Mouse (Mus musculus) urinary bladder, postnatal 10 days (tissue): ENCODE measurements around the gene Lenep.

ENCODE experiments used
- DNase-seq: peaks from one replicate; pipeline ENCODE4 v3.0.0; 2022; ENCODE audit warnings: low spot score

The Lenep gene

GRCm38 (mm10) chr3:89373581-89374231, 28.9 kb downstream of the Lenep start:
- DNase-seq = no peak

- DNase-seq = no peak
Measured at GRCm38 (mm10) chr3:89367338-89367737, 35.3 kb downstream of the Lenep start.

- no peak for DNase-seq
Measured at GRCm38 (mm10) chr3:89365486-89366414, 36.8 kb downstream of the Lenep start.

- no peak for DNase-seq
Measured at GRCm38 (mm10) chr3:89365153-89365485, 37.5 kb downstream of the Lenep start, which contains the start of gene Dcst1. TSS of gene Dcst1 (minus strand) at chr3:89365253.

GRCm38 (mm10) chr3:89364631-89365030, 38.0 kb downstream of the Lenep start:
- DNase-seq = no peak

DNA sequence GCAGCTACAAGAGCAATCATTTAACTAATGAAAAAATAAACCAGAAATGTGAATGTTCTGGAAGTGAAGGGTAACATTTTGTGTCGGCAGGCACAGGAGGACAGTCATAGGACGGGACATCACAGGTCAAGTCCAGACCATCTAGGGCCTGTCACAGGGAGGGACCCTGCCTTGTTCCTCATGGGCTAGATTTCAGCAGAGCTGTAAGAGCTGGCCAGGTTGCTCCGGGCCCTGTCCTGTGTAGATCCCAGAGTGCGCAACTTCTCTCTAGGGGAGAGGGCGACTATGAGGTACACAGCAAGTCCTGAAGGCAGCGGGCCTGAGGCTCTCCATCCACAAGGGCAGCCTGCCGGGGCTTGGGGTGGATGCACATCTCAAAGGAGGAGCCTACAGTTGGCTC, 40.9 kb downstream of the Lenep start, which contains the start of gene Dcst2:
Dcst2 (plus strand) TSS at position 301 of the 400 bp plus-strand sequence.
- DNase-seq = no peak

DNA sequence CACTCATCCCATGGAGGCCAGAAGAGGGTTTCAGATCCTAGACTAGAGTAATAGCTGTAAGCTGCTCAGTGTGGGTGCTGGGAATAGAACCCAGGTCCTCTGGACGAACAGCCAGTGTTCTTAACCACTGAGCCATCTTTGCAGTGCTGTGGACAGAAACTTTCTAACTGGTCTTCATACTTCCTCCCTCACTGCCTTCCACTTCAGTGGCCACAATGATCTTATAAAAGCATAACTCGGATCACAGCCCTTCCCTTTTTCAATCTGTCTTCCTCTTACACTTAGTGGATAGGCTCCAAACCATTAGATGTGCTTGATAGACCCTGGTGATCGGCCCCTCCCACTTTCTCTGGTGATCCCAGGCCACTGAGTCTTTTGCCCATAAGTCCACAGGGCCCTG, 42.4 kb downstream of the Lenep start:
- DNase-seq = no peak

DNA sequence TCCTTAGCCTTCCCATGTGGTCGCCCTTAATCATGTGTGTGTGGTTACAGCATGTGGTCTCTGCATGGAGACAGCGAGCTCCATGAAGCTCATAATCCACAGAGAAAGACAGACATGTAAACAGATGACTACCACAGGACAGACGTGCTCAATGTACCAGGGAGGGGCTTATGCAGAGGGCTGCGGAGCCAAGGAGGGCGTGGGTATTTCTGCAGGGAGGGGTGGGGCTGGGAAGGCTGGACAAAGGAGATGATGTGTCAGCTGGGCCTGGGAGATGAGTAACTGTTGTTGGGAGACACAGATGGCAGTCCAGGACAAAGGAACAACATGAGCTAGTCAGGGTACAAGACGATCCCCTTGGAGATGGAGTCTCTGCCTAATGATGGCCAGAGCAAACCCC, 43.0 kb downstream of the Lenep start:
- DNase-seq = no peak

DNA sequence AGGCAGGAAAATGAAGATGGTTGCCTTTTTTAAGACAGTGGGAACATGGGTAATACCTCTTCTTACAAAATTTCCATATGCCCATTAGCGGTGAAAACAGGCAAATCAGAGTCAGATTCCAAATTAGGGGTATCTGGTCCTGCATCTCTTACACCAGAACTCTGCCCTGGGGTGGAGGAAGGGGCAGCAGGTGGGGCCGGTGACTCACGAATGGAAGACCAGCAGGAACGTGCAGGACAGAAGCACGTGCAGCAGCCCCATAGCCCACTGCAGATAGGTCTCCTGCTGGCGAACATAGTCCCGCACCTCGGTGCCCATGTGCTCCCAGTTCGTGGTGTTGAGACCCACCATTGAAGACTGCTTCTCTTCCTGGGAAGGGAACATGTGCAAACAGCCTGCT, 46.6 kb downstream of the Lenep start:
- no peak for DNase-seq

GRCm38 (mm10) chr3:89355512-89355902, 47.1 kb downstream of the Lenep start:
- no peak for DNase-seq

- DNase-seq = peak; percentile 56
Measured at GRCm38 (mm10) chr3:89354816-89355511, 47.6 kb downstream of the Lenep start.

DNA sequence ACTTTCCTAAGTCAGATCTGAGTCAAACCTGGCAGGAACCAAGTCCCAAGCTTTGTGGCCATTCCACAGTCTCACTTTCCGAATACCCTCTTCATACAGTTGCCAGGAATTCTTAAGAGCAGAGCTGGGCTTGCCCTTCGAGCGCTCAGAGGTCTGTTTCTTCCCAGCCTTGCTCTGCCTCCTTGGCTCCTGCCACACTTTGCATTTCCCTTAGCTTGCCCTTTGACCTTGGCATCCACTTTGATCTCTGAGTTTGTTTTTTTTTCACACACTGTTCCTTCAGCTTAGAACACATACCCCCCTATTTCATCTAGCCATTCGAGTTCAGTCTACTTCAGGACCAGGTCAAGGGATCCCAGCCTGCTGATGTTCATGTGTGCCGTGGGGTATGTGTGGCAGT, 51.3 kb downstream of the Lenep start:
- DNase-seq = no peak
